Mouse (Mus musculus) cerebellum, postnatal 4 days (tissue): ENCODE data around the gene Glmn.

Source experiments
- DNase-seq, 2 experiments: peaks; one replicate each; pipeline ENCODE4 v3.0.0; 2022; ENCODE audit warnings: low spot score in 2 of 2, mixed read lengths in 1 of 2

The Glmn gene

DNA sequence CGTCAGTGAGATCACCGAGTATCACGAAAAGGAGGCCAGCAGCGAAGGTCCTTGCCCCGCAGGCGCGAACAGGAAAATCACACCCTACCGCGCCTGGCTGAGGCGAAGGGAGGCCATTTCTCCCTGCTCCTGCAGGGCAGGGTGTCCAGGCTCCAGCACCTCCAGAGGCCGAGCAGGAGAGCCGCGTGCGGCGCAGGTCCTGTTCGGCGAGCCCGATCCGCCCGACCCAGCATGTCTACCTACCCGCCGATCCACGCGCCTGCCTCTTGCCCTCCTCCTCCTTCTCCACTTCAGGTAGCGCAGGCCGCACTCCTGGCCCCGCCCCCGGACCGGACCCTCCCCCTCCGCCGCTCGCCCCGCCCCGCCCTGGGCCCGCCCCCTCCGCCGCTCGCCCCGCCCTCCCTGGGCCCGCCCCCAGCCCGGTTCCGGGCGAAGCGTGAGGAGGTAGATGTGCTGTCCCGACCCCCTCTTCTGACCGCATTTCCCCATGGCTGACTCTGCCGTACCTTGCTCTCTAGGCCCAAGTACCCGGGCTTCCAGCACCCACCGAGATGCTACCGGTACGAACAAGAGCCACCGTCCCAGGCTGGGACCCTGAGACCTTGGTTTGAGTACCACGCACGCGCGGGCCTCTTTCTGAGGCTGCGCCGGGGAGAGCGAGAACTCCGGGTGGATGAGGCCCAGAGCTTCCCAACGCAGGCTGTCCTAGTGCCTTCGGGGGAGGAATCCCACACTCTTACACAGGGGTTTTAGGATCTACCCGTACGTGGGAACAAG lies at the start of gene Glmn, which contains the start of gene Rpap2:
Gene Glmn, minus strand, starts transcription at position 588 of the 777 bp plus-strand sequence.
Gene Rpap2, plus strand, starts transcription at position 73 of the 777 bp plus-strand sequence.
- peak; percentile 59 to 82 for DNase-seq

DNA sequence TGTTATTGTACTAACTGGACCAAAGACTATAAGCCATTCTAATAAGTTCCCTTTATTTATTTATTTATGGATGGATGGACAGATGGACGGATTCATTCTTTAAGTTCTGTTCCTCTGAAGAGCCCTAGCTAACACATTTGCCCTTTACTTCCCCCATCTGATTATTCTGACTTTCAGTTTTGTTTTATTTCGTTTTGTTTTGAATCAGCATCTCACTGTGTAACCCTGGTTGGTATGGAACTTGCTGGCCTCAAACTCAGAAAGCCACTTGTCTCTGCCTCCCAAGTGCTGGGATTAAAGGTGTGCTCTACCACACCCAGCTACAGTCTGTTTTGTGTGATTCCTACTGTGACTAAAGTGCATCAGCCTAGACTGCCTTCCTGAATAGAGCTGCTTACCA lies 48.2 kb upstream of the Glmn start:
- no peak for DNase-seq

DNA sequence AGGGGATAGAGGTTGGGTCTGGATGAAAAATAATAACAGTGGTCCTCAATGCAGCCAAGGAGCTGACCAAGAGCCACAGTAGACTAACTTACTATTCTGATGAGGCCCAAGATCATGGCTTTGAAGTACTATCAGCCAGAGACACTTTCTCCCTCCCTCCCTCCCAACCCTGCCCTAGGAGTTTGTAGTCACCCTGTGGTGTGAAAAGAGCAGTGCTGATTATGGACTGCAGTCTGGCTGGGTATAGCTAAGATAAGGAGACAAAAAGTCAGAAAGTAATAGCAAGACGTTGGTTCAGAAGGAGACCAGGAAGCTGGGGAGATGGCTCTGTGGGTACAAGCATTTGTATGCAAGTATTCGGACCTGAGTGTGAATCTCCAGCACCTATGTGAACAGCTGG lies 46.9 kb upstream of the Glmn start:
- no peak for DNase-seq

DNA sequence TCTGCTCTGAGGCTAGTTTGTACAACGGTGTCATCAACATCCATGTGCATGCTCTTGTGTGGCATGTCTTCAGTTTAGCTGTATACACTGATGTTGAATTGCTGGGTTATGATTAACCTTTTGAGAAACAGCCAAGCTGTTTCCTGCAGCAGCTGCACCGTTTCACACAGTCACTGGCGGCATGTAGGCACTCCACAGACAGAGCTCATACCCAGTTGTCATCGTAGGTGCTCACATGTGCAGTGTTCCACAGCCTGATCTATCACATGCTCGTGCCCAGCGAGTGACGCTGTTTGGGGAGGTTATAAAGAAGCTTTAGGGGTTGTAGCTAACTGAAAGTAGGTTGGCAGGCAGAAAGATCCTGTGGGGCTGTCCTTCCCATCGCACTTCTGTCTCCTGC lies 40.7 kb upstream of the Glmn start:
- no peak for DNase-seq

DNA sequence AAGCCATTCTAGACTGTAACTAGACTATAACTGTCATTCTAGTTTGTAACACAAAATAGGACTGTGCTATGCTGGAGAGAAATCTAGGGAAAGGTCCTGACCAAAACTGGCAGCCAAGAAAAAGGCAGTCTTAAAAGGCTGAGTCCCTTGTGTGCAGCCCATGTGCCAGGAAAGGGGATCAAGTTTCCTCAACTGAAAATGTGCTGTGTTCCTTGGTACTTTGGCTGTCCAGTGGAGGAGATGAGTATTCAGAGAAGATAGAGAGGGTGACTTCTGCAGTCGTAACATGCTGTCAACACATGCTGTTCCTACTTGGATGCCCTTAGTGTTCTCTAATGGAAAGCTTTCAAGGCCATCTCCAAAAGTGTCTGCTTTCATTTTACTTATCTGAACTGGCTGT lies 39.4 kb upstream of the Glmn start:
- no peak for DNase-seq

DNA sequence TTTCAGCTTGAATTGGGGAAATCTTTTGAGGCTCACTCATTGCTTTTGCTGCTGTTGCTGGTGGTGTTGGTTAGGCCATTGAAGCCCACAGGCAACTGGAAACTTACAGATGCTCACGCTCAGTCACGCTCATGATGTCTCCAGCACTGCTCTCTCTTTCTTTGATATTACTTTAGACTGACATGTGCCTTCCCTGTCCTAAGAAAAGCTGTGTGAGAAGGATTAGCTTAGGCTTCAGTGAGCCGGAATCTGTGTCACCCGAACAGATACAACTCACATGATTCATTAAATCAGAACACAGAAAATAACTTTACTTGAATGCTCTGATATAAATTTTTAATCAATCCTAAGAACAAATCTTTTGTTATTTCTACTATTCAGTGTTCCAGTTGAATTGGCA lies 36.0 kb upstream of the Glmn start:
- no peak for DNase-seq

DNA sequence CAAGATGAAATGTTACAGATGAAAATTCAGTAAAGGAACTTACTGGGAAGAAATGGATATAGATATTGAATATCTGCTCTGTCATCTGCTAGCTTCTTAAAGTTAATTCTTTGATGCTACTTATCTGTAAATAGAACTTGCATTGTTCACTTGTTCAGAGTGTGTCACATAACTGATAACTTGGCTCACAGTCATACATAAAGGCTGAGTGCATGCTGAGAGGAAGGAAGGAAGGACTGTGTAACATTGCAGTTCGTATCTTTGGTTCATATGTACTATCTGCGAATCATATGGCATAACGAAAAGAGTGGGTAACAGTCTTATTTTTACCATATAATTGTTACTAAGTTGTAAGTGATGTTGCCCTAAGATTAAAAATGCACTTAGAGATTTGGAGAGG lies 23.6 kb upstream of the Glmn start:
- no peak for DNase-seq

DNA sequence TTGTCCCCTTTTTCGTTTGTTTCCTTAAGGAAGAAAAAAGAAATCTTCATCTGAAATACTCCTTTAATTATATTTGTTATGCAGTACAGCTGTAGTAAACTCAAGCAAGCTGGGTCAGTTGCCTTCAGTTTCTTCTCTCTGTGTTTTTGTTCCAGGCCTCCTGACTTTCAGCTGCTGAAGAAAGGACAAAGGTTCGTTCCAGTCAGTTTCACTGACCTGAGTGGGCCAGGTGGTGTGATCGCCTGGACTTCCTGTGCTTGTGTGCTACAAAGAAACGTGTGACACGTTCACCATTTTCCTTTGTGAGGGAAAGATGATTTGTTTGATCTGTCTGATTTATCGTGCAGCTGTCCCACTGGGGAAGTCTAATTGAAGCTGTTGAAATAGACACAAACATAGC lies 20.3 kb upstream of the Glmn start:
- DNase-seq: no peak

DNA sequence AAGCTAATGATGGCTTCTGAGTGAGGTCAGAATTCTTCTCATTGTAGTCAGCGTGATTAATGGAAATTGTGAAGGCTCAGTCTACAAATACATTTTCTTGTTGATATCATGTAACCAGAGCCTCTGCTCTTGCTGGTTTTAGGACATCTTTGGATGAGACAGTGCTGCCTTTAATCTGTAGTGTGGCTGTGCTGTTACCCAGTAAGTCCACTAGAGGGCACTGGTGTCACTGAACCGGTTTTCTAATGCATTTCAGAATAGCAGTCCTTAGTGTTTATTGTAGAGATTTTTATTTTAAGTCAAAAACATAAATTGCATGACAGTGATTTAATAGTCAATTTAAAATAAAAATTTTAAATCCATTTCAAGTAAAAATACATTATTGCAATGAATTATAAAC lies 13.5 kb upstream of the Glmn start:
- DNase-seq: peak; percentile 44 to 66

DNA sequence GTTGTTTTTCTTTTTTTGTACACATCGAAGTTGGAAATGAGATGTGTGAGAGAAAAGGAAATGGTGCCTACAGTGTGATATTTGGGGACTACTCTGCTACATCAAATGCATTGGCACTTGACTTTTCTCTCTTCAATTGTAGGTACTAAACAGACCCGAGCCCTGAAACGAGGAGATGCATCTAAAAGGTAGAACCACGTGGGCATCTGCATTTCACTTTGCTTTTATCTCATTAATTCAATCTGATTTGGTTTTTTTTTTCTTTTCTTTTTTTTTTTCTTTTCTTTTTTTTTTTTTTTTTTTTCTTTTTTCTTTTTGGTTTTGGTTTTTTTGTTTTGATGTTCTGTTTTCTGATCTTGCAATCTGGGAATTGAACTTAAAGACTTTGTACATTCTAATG lies 692 bp upstream of the Glmn start:
- DNase-seq: no peak

DNA sequence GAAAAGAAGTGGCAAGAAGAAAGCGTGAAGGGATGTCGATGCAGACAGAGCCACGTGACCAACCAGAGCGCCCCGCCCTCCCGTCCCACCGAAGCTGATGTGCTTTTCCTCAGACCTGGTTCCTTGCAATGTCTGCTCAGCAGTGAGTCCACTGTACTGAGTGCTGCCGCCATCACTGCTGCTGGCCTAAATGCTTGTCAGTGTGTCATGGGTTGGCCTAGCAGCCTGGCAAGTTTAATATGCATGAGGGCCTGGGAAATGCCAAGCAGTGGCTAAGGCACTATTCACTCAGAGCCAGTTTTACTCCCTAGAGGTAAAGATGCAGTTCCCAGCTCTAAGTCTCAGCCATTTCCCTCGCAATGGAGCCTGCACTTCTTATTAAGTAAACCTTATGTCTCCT lies 28.5 kb downstream of the Glmn start:
- no peak for DNase-seq

DNA sequence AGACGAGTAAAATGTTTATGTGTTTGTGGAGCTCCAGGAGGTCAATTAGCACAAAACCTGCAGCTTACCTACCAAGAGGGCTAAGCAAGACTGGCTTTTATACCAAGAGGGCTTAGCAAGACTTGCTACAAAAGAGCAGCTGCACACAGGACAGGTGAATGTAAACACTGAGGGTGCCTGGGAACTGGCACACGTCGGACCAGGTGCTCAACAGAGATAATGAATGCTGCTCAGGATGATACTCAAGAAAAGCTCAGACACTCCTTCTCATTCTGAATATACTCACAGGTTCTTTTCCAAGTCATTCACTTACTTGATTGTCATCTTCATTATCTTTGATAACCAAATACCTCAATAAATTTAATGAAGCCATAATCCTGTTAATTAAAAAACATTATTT lies 40.7 kb downstream of the Glmn start:
- DNase-seq: no peak

DNA sequence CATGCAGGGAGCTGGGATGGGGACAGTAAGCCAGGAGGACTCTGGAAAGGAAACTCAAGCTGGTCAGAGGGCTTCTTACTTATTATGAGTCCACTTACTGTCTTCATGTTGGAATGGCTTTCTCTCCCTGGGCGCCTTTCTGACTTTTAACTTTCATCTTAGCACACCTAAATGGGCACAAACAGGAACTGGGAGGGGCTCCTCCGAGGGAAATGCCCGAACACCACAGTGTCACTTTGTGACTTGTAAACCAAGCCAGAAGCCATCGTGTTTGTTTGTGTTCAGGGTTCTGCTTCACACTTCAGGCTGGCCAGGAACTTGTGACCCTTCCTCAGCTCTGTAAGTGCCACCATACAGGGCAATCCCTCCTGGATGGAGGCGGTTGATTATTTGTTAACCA lies 43.4 kb downstream of the Glmn start:
- DNase-seq: no peak

DNA sequence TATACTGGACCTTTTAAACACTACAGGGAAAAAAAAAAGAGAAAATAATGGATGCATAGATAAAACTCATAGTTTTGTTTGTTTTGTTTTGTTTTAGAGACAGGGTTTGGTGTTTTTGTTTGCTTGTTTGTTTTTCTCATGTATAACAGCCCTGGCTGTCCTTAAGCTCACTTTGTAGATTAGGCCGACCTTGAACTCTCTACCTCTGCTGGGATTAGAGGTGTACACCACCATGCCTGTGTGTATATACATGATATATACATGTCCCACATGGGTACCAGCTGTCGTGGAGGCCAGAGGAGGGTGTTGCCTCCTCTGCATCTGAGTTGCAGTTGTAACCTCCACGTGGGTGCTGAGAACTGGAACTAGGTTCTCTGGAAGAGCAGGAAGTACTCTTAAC lies 49.2 kb downstream of the Glmn start:
- no peak for DNase-seq

DNA sequence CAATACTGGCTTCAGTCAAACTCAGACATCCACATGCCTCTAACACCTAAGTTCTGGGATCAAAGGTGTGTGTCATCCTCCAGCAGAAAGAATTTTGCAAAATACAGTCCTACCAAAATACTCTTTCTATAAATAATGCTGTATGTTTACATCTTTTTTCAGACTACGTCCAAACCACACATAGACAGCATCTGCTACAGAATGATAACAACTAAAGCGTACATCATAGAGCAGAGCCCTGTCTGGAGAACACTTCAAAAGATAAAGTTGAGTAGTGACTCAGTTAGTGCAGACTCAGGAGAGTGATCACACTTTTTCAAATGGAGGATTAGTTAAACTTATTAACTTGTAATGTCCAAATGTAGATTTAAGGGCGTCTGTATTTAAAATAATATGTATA lies 49.7 kb downstream of the Glmn start:
- no peak for DNase-seq

DNA sequence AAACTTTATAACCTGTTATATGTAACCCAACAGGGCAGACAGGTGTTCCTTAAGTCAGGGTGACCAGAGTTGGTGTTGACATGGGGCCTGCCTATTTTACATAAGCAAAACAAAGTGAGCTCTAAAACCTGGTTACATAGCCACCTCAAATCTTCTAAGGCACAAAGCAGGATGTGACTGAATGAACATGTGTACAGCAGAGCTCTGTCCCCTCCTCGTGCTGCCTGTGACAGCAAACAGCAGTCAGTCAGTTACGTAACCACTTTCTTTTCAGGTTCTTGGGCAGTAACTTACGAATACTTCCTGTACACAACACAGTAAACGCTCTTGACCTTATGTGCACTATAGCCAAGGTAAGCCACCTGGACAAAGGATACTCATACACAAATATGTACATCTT lies 51.8 kb downstream of the Glmn start:
- DNase-seq: no peak

DNA sequence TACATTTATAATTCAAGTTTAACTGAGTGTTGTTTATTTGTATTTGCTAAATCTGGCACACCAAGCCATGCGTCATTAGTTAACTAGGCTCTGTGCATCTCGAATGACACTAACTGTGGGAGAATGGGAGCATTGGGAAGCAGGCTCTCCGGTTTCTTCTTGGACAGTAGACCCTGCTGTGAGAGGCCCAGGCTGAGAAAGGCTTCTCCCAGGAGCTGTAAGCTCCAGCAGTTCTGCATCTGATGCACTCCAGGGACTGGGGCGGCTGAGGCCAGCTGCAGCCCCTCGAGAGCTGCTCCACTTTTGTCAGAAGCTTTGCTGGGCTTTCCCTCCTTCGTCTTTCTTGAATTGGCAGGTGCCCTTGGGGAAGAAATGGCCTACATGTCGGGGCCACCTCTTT lies 56.0 kb downstream of the Glmn start:
- no peak for DNase-seq

DNA sequence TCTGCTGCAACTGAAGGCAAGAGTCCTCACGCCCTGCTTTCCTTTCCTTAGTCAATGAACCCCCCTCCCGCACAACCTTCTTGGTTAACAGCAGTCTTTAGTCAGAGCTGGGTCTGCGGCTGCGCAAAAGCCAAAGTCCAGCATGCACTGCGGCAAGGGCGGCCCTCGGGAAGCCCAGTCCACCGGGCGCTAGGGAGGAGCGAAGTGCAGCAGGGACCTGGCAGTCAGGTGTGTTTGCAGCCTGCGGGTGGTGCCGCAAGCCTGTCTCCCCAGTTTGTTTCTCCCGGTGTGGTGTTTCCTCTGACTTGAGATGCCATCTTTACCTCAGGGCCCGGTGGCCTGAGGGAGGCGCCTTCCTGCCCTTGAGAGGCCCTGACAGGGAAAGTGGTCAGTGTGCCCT lies 63.1 kb downstream of the Glmn start, which contains the start of gene 1700028K03Rik:
Gene 1700028K03Rik, plus strand, starts transcription at position 129 of the 400 bp plus-strand sequence.
- no peak for DNase-seq

DNA sequence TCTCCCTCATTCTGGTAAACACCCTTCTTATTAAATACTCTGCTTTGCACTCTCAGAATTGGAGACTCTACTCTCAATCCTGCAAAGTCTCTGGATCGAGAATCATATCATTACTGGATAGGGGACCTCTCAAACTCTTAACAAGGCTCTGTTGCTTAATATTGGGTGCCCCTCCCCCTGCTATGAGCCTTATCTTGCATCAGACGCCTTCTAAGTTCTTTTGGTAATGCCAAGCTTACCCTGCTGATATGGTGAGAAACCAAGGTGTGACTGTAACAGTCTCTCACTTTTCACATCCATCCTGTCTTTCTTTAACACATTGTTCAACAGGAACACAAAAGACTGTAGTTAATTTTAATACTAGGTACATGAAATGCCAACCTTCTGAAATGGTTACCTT lies 64.1 kb downstream of the Glmn start:
- DNase-seq: no peak

DNA sequence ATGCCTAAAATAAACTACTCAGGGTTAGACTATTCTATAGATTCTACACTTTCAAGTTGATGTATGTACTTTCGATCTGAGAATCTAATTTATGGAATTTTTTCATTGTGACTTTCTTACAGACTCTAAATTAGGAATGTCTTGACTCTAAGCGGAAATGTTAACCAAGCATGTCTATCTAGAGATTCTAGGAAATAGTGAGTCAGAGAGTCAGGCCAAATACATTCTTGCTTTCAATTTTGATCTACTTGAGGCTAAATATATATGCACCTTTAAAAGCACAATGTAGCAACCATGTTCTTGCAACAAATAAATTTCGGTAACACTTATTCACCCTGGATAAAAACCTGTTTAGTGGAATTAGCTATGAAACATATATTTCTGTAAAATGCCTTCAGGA lies 68.8 kb downstream of the Glmn start:
- no peak for DNase-seq

DNA sequence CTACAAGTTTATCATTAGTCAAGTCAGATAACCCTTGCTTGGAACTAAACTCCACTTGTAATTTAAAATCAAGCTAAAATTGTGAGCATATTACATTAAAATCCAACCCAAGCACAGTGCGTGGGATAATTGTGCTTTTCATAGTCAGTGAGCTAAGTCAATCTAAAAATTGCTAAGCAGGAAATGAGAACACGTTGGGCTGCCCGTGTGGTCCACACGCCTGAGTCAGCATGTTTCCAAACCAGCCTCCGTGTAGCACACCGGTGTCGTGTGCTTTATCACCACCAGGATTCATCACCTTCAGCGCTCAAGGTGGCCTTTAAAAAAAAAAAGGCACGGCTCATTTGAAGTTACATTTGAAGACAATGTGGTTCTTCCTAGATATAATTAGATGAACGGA lies 73.4 kb downstream of the Glmn start:
- no peak for DNase-seq

DNA sequence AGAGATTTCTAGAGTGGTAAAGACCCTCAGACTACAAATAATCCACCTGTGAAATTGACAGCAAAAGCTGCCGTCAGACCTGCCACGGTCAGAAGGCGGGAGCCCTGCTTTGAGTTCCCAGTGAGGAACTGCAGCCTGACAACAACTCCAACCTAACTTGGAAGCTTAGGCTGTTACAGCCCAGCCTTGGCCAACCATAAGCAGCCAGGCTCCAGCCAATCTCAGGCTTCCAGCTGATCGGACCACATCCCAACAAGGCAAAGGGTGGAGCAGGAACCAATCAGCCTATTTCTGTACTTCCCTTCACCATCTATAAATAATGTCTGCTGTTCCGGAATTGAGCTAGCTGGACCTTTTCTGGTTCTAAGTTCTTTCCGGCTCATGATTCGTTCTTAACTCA lies 75.8 kb downstream of the Glmn start:
- DNase-seq: no peak

DNA sequence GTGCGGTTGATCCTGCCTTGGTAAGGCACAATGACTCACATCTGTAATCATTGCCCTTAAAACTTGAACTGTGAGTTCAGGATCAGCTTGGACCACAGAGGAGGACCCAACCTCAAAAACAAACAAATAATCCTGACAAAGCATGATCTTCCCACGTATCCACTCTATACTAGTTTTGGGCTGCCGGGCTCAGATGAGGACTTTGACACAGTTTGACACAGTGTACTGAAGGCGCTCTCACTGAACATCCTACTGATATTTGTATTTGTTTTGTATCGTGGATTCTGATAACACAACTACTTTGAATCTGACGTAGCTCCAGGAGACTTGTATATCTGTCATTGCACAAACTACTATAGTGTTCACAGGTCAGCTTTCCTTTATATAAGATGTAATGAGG lies 76.3 kb downstream of the Glmn start:
- DNase-seq: no peak

DNA sequence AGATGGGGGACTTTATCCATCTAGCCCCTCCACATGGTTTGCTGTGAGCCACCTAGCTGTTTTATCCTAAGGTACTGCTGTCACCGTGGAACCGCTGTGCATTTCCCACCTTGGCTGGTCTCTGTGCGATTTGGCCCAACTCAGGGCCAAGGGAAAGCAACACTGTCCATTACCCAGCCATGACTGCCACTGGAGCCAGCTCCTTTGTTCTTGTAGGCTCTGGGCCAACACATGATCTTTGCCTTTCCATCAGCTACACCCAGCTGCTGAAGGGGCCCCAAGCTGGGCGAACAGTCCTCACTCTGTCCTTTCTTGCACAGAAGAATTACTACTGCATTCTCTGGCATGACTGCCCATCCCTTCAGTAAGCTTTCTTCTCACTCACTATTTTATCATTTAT lies 79.1 kb downstream of the Glmn start:
- DNase-seq: no peak
